Mouse (Mus musculus) embryonic facial prominence, embryonic 14.5 days (tissue): ENCODE data around the gene Srgap1. TPM values are rescaled to one million over a fixed set of nuclear protein-coding genes. Genes with fewer than 3 reads are reported as not detected.

Experiments used
- ATAC-seq: fragments of 200-750 bp; cut with Nextera tagmentation; 2 replicates; pipeline ENCODE4 v1.8.0; 2017; ENCODE audit warnings: low read depth, moderate number of reproducible peaks, moderate TSS enrichment
- DNase-seq: peaks from one replicate; pipeline ENCODE4 v3.0.0-alpha.2; 2015; ENCODE audit warnings: low spot score
- H3K27ac ChIP-seq: fragments of 300-500 bp; sonication (generic); replicated peaks from 2 replicates; pipeline ENCODE4 v1.5.1; 2014; ENCODE audit warnings: low read depth, mild to moderate bottlenecking, low read length, moderate library complexity
- H3K27me3 ChIP-seq: fragments of 300-500 bp; sonication (generic); replicated peaks from 2 replicates; pipeline ENCODE4 v1.6.1; 2014; ENCODE audit warnings: low read length; ENCODE audit not compliant: control insufficient read depth, insufficient read depth
- H3K36me3 ChIP-seq: fragments of 300-500 bp; sonication (generic); 2 replicates; pipeline ENCODE4 v1.6.1; 2014; ENCODE audit warnings: low read length, mixed read lengths; ENCODE audit not compliant: control insufficient read depth, insufficient read depth
- H3K4me1 ChIP-seq: fragments of 300-500 bp; sonication (generic); 2 replicates; pipeline ENCODE4 v1.6.1; 2014; ENCODE audit warnings: antibody characterized with exemption, low read length; ENCODE audit not compliant: control insufficient read depth, insufficient read depth
- H3K4me2 ChIP-seq: fragments of 300-500 bp; sonication (generic); 2 replicates; pipeline ENCODE4 v1.6.1; 2014; ENCODE audit warnings: low read depth, mild to moderate bottlenecking, low read length, moderate library complexity, mixed read lengths
- H3K4me3 ChIP-seq: fragments of 300-500 bp; sonication (generic); 2 replicates; pipeline ENCODE4 v1.5.1; 2014; ENCODE audit warnings: low read depth, mild to moderate bottlenecking, low read length
- H3K9ac ChIP-seq: fragments of 300-500 bp; sonication (generic); 2 replicates; pipeline ENCODE4 v1.6.1; 2014; ENCODE audit warnings: low read depth, mild to moderate bottlenecking, low read length, moderate library complexity, mixed read lengths
- H3K9me3 ChIP-seq: fragments of 300-500 bp; sonication (generic); 2 replicates; pipeline ENCODE4 v1.6.1; 2016; ENCODE audit warnings: low read length; ENCODE audit not compliant: control insufficient read depth
- WGBS: fragments of 180-500 bp; shearing (Covaris S2); extraction: QIAGEN DNeasy Blood & Tissue Kit; methylation state at CpG from one replicate; pipeline ENCODE4 v1.1.7; 2014; 5-methylcytosine and 5-hydroxymethylcytosine counted together
- polyA plus RNA-seq: library from polyadenylated mRNA; unstranded; fragments of >200 nt; fragmentation: Nextera tagmentation; extraction: Ambion mirVana; gene quantifications from 2 replicates; pipeline ENCODE4 v1.2.1, GENCODE M21; 2014

Srgap1 gene
- polyA plus RNA-seq, 1 experiment from 2014 or later = 11.1 TPM

DNA sequence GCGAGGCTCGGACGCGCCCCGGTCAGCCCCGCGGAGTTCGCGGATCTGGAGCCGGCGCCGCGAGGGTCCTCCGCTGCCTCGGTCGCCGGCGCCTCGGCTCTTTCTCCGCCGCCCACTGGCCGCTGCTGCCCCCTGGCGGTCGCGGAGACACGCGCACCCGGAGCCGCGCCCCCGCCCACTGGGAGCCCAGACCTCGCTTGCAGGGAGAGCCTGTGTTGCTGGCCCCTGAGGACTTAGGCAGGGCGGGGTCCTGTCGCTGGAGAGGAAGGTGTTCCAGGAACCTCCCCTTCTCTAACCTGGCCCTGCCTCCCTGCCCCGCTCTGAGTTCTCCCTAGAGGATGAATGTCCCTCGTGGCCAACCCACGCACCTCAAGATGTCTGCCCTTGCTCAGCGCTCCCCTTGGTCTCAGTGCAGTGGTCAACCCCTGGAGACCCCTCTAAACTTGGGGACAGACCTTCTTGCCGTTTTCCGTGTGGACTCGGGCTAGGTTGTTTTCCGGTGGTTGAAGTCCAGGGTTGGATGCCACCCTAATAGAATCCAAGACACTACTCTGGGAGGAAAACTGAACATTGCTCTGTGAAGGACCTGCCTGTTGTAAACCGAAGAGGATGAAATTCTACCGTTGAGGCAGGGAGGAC is 731 bp upstream of the Srgap1 start:
- Histone ChIP-seq H3K27ac (peak overlapping the region; percentile 82), H3K9me3 (no peaks in the 10 kb centered on the region), H3K36me3 (no peaks in the 10 kb centered on the region), H3K4me3 (peak overlapping the region; percentile 80), H3K27me3 (no peaks in the 10 kb centered on the region), H3K4me2 (peak overlapping the region; percentile 84), H3K4me1 (peaks cover 6% of the 10 kb centered on the region; the same call in 1 of the 2 replicates), H3K9ac (peak overlapping the region; percentile 88)
- WGBS = 43% methylated on average over 10 of the region's 44 CpGs
- DNase-seq (peak; percentile 77), ATAC-seq (peak; percentile 84)

GRCm38 (mm10) chr10:122046511-122046903 is 608 bp downstream of the Srgap1 start:
- H3K9me3 ChIP-seq = no peaks in the 10 kb centered on the region
- peaks cover 6% of the 10 kb centered on the region; the same call in 1 of the 2 replicates for H3K4me1 ChIP-seq
- under 1% methylated on average over 13 of the region's 13 CpGs for WGBS
- H3K9ac ChIP-seq = peak overlapping the region; percentile 88
- DNase-seq (no peak), ATAC-seq (no peak)
- peak overlapping the region; percentile 84 for H3K4me2 ChIP-seq
- H3K4me3 ChIP-seq = peak overlapping the region; percentile 80
- H3K36me3 ChIP-seq = no peaks in the 10 kb centered on the region
- no peaks in the 10 kb centered on the region for H3K27me3 ChIP-seq
- peak overlapping the region; percentile 82 for H3K27ac ChIP-seq

- peak overlapping the region; percentile 88 for H3K9ac ChIP-seq
These were observed 1.2 kb downstream of the Srgap1 start for GRCm38 (mm10) chr10:122045946-122046345.

GRCm38 (mm10) chr10:122044926-122045325 is 2.2 kb downstream of the Srgap1 start:
- Histone ChIP-seq H3K4me1 (peaks cover 6% of the 10 kb centered on the region; the same call in 1 of the 2 replicates), H3K36me3 (no peaks in the 10 kb centered on the region), H3K4me3 (no peak overlapping the region), H3K27me3 (no peaks in the 10 kb centered on the region), H3K9ac (no peak overlapping the region), H3K9me3 (no peaks in the 10 kb centered on the region), H3K4me2 (peak overlapping the region; percentile 25; the same call in 1 of the 2 replicates), H3K27ac (no peak overlapping the region)
- ATAC-seq = no peak
- no peak for DNase-seq
- WGBS = 73% methylated on average over 4 of the region's 4 CpGs

More at GRCm38 (mm10) chr10:122045946-122046345, 1.2 kb downstream of the Srgap1 start:
- DNase-seq = no peak
- Histone ChIP-seq H3K4me1 (peaks cover 6% of the 10 kb centered on the region; the same call in 1 of the 2 replicates), H3K9me3 (no peaks in the 10 kb centered on the region), H3K4me3 (peak overlapping the region; percentile 80), H3K27ac (no peak overlapping the region), H3K27me3 (no peaks in the 10 kb centered on the region), H3K36me3 (no peaks in the 10 kb centered on the region), H3K4me2 (peak overlapping the region; percentile 84)
- 19% methylated on average over 9 of the region's 9 CpGs for WGBS
- ATAC-seq = no peak

DNA sequence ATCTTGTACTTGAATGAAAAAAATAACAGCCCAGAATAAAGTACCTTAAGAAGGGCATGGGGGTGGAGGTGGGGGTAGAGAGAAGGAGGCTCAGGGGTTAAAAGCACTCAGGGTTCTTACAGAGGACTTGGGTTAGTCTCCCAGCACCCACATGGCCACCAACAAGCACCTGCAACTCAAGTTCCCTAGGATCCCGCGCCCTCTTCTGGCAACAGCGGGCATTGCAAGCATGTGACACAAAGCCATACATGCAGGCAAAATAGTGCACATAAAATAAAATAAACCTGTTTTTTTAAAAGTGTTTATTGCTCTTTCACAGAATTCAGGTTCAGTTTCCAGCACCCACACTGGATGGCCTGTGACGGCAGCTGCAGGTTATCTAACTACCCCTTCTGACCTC is 6.7 kb downstream of the Srgap1 start:
- ATAC-seq = no peak

DNA sequence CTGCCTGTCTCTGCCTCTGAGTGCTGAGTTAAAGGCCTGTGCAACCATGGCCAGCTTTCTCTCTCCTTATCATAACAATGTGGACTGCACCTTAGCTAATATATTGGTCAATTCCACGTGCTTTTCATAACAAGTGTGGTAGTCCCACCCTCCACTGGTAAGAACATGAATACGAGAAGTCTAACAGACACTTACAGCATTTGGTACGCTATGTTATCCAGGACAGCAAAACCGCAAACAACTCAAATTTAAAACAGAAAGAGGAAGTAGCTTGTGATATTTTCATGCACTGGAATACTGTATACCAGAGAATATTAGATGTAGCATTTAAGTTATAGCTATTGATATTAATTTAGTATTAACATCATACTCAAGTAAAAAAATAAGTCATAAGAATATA is 7.5 kb downstream of the Srgap1 start:
- ATAC-seq = no peak
- no peak for DNase-seq
- H3K4me3 ChIP-seq = no peak overlapping the region
- no peak overlapping the region for H3K4me2 ChIP-seq
- no peak overlapping the region for H3K27ac ChIP-seq
- no peaks in the 10 kb centered on the region for H3K27me3 ChIP-seq
- H3K9ac ChIP-seq = no peak overlapping the region
- peaks cover 3% of the 10 kb centered on the region; the same call in 1 of the 2 replicates for H3K4me1 ChIP-seq
- H3K9me3 ChIP-seq = no peaks in the 10 kb centered on the region
- H3K36me3 ChIP-seq = peaks cover 8% of the 10 kb centered on the region; the same call in 1 of the 2 replicates
- 82% methylated on average over 4 of the region's 4 CpGs for WGBS

More for the DNA sequence above, 6.7 kb downstream of the Srgap1 start:
- Histone ChIP-seq H3K4me1 (peaks cover 6% of the 10 kb centered on the region; the same call in 1 of the 2 replicates), H3K27ac (no peak overlapping the region), H3K27me3 (no peaks in the 10 kb centered on the region), H3K9ac (no peak overlapping the region), H3K4me2 (no peak overlapping the region), H3K4me3 (no peak overlapping the region), H3K9me3 (no peaks in the 10 kb centered on the region), H3K36me3 (peaks cover 8% of the 10 kb centered on the region; the same call in 1 of the 2 replicates)
- DNase-seq = no peak
- 45% methylated on average over 4 of the region's 4 CpGs for WGBS

- WGBS = 62% methylated on average over 3 of the region's 3 CpGs
- H3K9ac ChIP-seq = no peak overlapping the region
- H3K27ac ChIP-seq = no peak overlapping the region
- ATAC-seq (0 out of 2 replicates have a peak, but pooled peaks have one; percentile 64), DNase-seq (no peak)
- H3K27me3 ChIP-seq = no peaks in the 10 kb centered on the region
- H3K4me3 ChIP-seq = no peak overlapping the region
- H3K4me2 ChIP-seq = no peak overlapping the region
- peaks cover 8% of the 10 kb centered on the region; the same call in 1 of the 2 replicates for H3K36me3 ChIP-seq
- no peaks in the 10 kb centered on the region for H3K4me1 ChIP-seq
- no peaks in the 10 kb centered on the region for H3K9me3 ChIP-seq
These were observed 8.6 kb downstream of the Srgap1 start for GRCm38 (mm10) chr10:122038554-122038953.

DNA sequence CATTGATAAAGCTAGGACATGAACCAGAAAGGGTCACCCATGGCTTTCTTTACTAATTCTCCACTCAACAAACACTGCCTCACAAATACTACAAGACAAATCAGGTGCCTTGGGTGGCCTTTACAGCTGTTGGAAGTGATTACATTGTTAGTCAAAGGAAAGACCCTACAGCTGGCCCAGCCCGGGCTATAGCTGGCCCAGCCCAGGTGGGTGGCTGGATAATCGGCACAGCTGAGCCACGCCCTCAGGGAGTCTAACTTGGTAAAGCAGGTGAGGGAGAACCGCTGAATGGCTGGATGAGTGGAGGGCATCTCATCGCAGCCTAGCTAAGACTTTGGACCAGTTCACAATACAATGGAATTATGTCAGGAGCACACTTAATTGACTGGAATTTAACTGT is 13.8 kb downstream of the Srgap1 start:
- ATAC-seq (no peak), DNase-seq (no peak)
- Histone ChIP-seq H3K4me2 (no peak overlapping the region), H3K27ac (no peak overlapping the region), H3K27me3 (no peaks in the 10 kb centered on the region), H3K4me3 (no peak overlapping the region), H3K9ac (no peak overlapping the region), H3K4me1 (0 out of 2 replicates have a peak, but pooled peaks cover 4% of the 10 kb centered on the region), H3K9me3 (no peaks in the 10 kb centered on the region), H3K36me3 (peaks cover 8% of the 10 kb centered on the region; the same call in 1 of the 2 replicates)
- 66% methylated on average over 5 of the region's 5 CpGs for WGBS

- Histone ChIP-seq H3K4me2 (no peak overlapping the region), H3K36me3 (no peaks in the 10 kb centered on the region), H3K27ac (no peak overlapping the region), H3K4me3 (no peak overlapping the region), H3K27me3 (no peaks in the 10 kb centered on the region), H3K9ac (no peak overlapping the region), H3K4me1 (0 out of 2 replicates have a peak, but pooled peaks cover 4% of the 10 kb centered on the region), H3K9me3 (no peaks in the 10 kb centered on the region)
- 76% methylated on average over 5 of the region's 5 CpGs for WGBS
- DNase-seq (no peak), ATAC-seq (no peak)
These were observed 16.7 kb downstream of the Srgap1 start for GRCm38 (mm10) chr10:122030420-122030819.
